In the genomic region with DNA sequence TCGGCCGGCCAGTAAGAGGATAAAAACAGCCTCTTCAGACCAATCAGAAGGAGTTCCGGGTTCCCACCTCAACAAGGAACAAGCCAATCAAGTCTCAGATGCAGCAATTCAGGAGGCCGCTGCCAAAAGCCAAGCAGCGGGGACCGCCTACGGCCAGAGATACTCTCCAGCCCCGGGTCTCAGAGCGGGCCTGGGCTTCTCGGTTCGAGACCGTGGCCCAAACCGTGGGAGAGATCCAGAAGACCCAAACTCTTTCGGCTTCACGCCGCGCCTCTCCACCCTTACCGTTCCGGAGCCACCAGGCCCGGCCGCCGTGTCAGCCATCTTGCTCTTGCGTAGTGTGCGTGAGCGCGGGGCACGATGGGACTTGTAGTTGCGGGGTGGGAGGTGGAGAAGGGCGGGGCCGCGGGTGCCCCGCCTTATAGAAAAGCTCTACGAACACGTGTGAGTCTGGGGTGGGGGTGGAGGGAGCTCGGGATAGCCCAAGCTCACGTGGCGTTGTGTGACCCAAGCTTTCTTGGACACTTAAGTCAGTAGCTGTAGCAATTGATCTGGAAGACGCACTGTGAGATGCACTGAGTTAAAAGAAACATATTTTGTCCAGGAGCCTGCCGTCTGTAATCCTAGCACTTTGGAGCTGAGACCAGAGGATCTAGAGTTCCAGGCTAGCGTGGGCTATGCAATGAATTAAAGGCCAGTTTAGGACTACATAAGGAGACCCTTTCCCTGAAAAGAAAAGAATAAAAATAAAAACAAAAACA, we compare ENCODE assay signal across 8 mouse cellular contexts. TPM values are rescaled to one million over a fixed set of nuclear protein-coding genes. Genes with fewer than 3 reads are reported as not detected.
DNase-seq lines count a peak whose midpoint lies in the region; ATAC-seq and TF ChIP-seq lines count a peak whose summit lies in the region.

Gene Taf8, minus strand, starts transcription at position 347 of the 761 bp plus-strand sequence.

- peak within 1 kb of the TSS; percentile 85 for H3K4me2 ChIP-seq in heart, embryonic 15.5 days
- peak within 1 kb of the TSS; percentile 96 for H3K4me2 ChIP-seq in liver, embryonic 14.5 days (ENCODE audit: low read depth)
- H3K4me2 ChIP-seq in neural tube, embryonic 11.5 days (ENCODE audit: low read depth) = peak within 1 kb of the TSS; percentile 64
- peak within 1 kb of the TSS; percentile 62 for H3K4me2 ChIP-seq in stomach, postnatal 0 days (replicated peaks; ENCODE audit: low read depth)

- no peaks in the 10 kb centered on the region for H3K9me3 ChIP-seq in forebrain, embryonic 10.5 days
- H3K9me3 ChIP-seq in heart, embryonic 15.5 days (replicated peaks) = no peaks in the 10 kb centered on the region
- H3K9me3 ChIP-seq in liver, embryonic 14.5 days (ENCODE audit: control insufficient read depth, low read length) = no peaks in the 10 kb centered on the region
- H3K9me3 ChIP-seq in neural tube, embryonic 11.5 days (ENCODE audit: control insufficient read depth, low read length) = no peaks in the 10 kb centered on the region
- H3K9me3 ChIP-seq in stomach, postnatal 0 days (ENCODE audit: control insufficient read depth, low read length) = no peaks in the 10 kb centered on the region

- peaks cover 5% of the 10 kb centered on the region; the same call in 1 of the 2 replicates for H3K27me3 ChIP-seq in forebrain, embryonic 10.5 days (ENCODE audit: poor library complexity, severe bottlenecking)
- H3K27me3 ChIP-seq in heart, embryonic 15.5 days = no peaks in the 10 kb centered on the region
- H3K27me3 ChIP-seq in liver, embryonic 14.5 days (ENCODE audit: control insufficient read depth, insufficient read depth, low read length) = no peaks in the 10 kb centered on the region
- no peaks in the 10 kb centered on the region for H3K27me3 ChIP-seq in neural tube, embryonic 11.5 days (ENCODE audit: control insufficient read depth, insufficient read depth, low read length)
- H3K27me3 ChIP-seq in stomach, postnatal 0 days (ENCODE audit: control insufficient read depth, insufficient read depth, low read length) = no peaks in the 10 kb centered on the region

- H3K4me3 ChIP-seq in forebrain, embryonic 10.5 days = peak within 1 kb of the TSS; percentile 79
- peak within 1 kb of the TSS; percentile 75 for H3K4me3 ChIP-seq in heart, embryonic 15.5 days
- peak within 1 kb of the TSS; percentile 78 to 87 for H3K4me3 ChIP-seq in liver, embryonic 14.5 days (ENCODE audit: insufficient read depth in 1 of 2, low read depth in 2 of 2, low read length in 2 of 2)
- H3K4me3 ChIP-seq in neural tube, embryonic 11.5 days (ENCODE audit: low read depth, low read length) = peak within 1 kb of the TSS; percentile 55
- peak within 1 kb of the TSS; percentile 75 for H3K4me3 ChIP-seq in stomach, postnatal 0 days (ENCODE audit: low read depth, low read length)

- H3K9ac ChIP-seq in heart, embryonic 15.5 days = peak within 1 kb of the TSS; percentile 84
- peak within 1 kb of the TSS; percentile 85 for H3K9ac ChIP-seq in liver, embryonic 14.5 days (replicated peaks)
- peak within 1 kb of the TSS; percentile 71 for H3K9ac ChIP-seq in neural tube, embryonic 11.5 days (ENCODE audit: low read length)
- H3K9ac ChIP-seq in stomach, postnatal 0 days (ENCODE audit: low read length) = peak within 1 kb of the TSS; percentile 81

- no peak for TF ChIP-seq CTCF in liver, embryonic 14.5 days (IDR thresholded peaks at IDR 0.05; ENCODE audit: low read depth)
- no peak for TF ChIP-seq CTCF in stomach, postnatal 0 days (IDR thresholded peaks at IDR 0.05; ENCODE audit: low read depth)

- H3K27ac ChIP-seq in forebrain, embryonic 10.5 days = peak within 1 kb of the TSS; percentile 96
- H3K27ac ChIP-seq in heart, embryonic 15.5 days = peak within 1 kb of the TSS; percentile 85
- peak within 1 kb of the TSS; percentile 83 for H3K27ac ChIP-seq in liver, embryonic 14.5 days
- no peak within 1 kb of the TSS; the same call in 1 of the 2 replicates for H3K27ac ChIP-seq in neural tube, embryonic 11.5 days (ENCODE audit: low read depth, low read length)
- peak within 1 kb of the TSS; percentile 85 for H3K27ac ChIP-seq in stomach, postnatal 0 days (replicated peaks)

- WGBS in forebrain, embryonic 10.5 days = 3% methylated on average over 40 of the region's 40 CpGs
- 2% methylated on average over 40 of the region's 40 CpGs for WGBS in heart, embryonic 15.5 days
- 1% methylated on average over 40 of the region's 40 CpGs for WGBS in liver, embryonic 14.5 days (ENCODE audit: insufficient replicate concordance)
- 3% methylated on average over 40 of the region's 40 CpGs for WGBS in neural tube, embryonic 11.5 days
- 1% methylated on average over 40 of the region's 40 CpGs for WGBS in stomach, postnatal 0 days

- H3K4me1 ChIP-seq in forebrain, embryonic 10.5 days = peaks cover 37% of the 10 kb centered on the region
- H3K4me1 ChIP-seq in heart, embryonic 15.5 days (replicated peaks) = peaks cover 32% of the 10 kb centered on the region
- H3K4me1 ChIP-seq in liver, embryonic 14.5 days (replicated peaks; ENCODE audit: control insufficient read depth in 2 of 2, insufficient read depth in 2 of 2, low read length in 1 of 2) = peaks cover 17 to 26% of the 10 kb centered on the region in 2 experiments
- peaks cover 7% of the 10 kb centered on the region for H3K4me1 ChIP-seq in neural tube, embryonic 11.5 days (ENCODE audit: control insufficient read depth, insufficient read depth, low read length)
- peaks cover 8% of the 10 kb centered on the region for H3K4me1 ChIP-seq in stomach, postnatal 0 days (replicated peaks; ENCODE audit: control insufficient read depth, insufficient read depth)

- ATAC-seq in heart, embryonic 15.5 days (replicated peaks; ENCODE audit: insufficient number of reproducible peaks, insufficient read depth, low FRiP score, low read depth) = peak; percentile 92
- peak; percentile 93 for ATAC-seq in liver, embryonic 14.5 days (ENCODE audit: insufficient read depth)
- peak; percentile 95 for ATAC-seq in neural tube, embryonic 11.5 days (ENCODE audit: insufficient read depth, low FRiP score, low TSS enrichment)
- ATAC-seq in stomach, postnatal 0 days (ENCODE audit: low FRiP score, low TSS enrichment) = peak; percentile 91

- TF ChIP-seq EP300 in liver, embryonic 14.5 days (IDR thresholded peaks at IDR 0.05; ENCODE audit: low read depth) = no peak
- TF ChIP-seq EP300 in stomach, postnatal 0 days (optimal IDR thresholded peaks at IDR 0.05) = peak; percentile 47

- DNase-seq in CD8-positive naive resting alpha-beta T cell, adult 2 months (ENCODE audit: low read depth in 2 of 2, low spot score in 2 of 2) = peak; percentile 81 to 90
- DNase-seq in c-Kit-positive CD71-negative TER-119-negative erythroid progenitor cells, embryonic 14.5 days (ENCODE audit: low read depth) = peak; percentile 90
- DNase-seq in forebrain, embryonic 10.5 days (ENCODE audit: extremely low spot score, low spot score) = peak; percentile 98
- peak; percentile 95 to 98 for DNase-seq in kidney, postnatal 25 days
- peak; percentile 88 to 91 (median 90) for DNase-seq in liver, embryonic 14.5 days (ENCODE audit: low read depth in 3 of 3, low spot score in 3 of 3)
- DNase-seq in neural tube, embryonic 11.5 days (ENCODE audit: low spot score) = peak; percentile 95
- DNase-seq in stomach, postnatal 0 days (ENCODE audit: low spot score) = peak; percentile 96

- peaks cover 32% of the 10 kb centered on the region for H3K36me3 ChIP-seq in forebrain, embryonic 10.5 days (replicated peaks)
- H3K36me3 ChIP-seq in heart, embryonic 15.5 days = peaks cover 25% of the 10 kb centered on the region
- peaks cover 25% of the 10 kb centered on the region for H3K36me3 ChIP-seq in liver, embryonic 14.5 days (replicated peaks; ENCODE audit: control insufficient read depth, insufficient read depth, low read depth)
- H3K36me3 ChIP-seq in neural tube, embryonic 11.5 days (ENCODE audit: control insufficient read depth, insufficient read depth, low read length) = peaks cover 2% of the 10 kb centered on the region; the same call in 1 of the 2 replicates
- H3K36me3 ChIP-seq in stomach, postnatal 0 days (ENCODE audit: control insufficient read depth, insufficient read depth, low read length) = no peaks in the 10 kb centered on the region

RNA-seq across cellular contexts. Expression of gene Taf8, which starts in this region (rescaled TPM):
- polyA plus RNA-seq in forebrain, embryonic 10.5 days (2016; fragmentation: Nextera tagmentation; extraction: Ambion mirVana) = 32.5 and 33.3 TPM in 2 replicates
- 17.0 and 20.5 TPM in 2 replicates for polyA plus RNA-seq in heart, embryonic 15.5 days (2015; fragmentation: Nextera tagmentation; extraction: Ambion mirVana)
- 13.8 and 15.5 TPM in 2 replicates for polyA plus RNA-seq in liver, embryonic 14.5 days (2012; rRNA removed)
- polyA plus RNA-seq in liver, embryonic 14.5 days (2014; fragmentation: Nextera tagmentation; extraction: Ambion mirVana) = 10.4 and 11.8 TPM in 2 replicates
- 25.3 and 27.5 TPM in 2 replicates for polyA plus RNA-seq in neural tube, embryonic 11.5 days (2014; fragmentation: Nextera tagmentation; extraction: Ambion mirVana)
- 11.0 and 11.1 TPM in 2 replicates for polyA plus RNA-seq in stomach, postnatal 0 days (2015; fragmentation: Nextera tagmentation; extraction: Ambion mirVana)
